Mouse (Mus musculus) skeletal muscle tissue, adult 2 months (tissue): ENCODE results near the gene Dynll1.
A peak's percentile ranks its signal among the peaks of the same experiment; 100 is the strongest.

ENCODE experiments used
- DNase-seq: peaks from one replicate; pipeline ENCODE4 v3.0.0-alpha.2; 2012; ENCODE audit warnings: low read depth, low spot score

The Dynll1 gene

DNA sequence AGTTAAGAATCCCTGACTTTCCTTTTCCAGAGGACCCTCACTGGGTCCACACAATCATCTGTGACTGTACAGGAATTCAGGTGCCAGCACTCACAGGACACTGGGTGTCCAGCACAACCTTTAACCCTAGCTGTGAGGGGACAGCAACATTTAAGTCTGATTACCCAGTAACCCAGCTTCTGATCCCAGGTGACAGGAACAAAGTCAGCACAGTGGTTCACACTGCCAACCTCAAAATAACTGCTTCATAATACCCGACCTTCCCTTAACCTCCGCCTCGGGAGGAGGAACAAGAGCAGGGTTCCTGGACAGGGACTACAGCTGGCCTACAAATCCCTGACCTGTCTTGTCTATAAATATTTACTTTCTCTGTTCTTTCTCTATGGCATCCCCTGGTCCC is 32.5 kb downstream of the Dynll1 start:
- peak; percentile 51 for DNase-seq

DNA sequence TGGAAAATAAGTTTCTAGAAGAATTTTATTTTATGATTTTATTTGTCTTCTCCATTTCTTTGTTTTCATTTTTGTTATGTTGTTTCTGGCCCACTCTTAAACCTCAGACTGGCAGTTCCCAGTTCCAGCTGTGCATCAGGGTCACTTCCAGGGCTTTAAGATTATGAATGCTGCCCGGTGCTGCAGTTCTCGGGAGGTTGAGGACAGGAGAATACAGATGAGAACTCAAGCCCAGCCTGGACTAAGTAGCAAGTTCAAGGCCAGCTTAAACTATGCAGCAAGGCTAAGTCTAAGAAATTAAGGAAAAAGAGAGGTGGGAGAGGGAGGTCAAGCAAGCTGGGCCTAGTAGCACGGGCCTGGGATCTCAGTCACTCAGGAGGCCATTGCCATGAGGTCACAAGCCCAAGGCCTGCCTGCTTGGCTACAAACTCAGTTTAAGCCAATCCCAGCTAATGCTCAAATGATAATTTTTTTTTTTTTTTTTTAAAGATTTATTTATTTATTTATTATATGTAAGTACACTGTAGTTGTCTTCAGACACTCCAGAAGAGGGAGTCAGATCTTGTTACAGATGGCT is 33.2 kb downstream of the Dynll1 start:
- DNase-seq, result no peak

DNA sequence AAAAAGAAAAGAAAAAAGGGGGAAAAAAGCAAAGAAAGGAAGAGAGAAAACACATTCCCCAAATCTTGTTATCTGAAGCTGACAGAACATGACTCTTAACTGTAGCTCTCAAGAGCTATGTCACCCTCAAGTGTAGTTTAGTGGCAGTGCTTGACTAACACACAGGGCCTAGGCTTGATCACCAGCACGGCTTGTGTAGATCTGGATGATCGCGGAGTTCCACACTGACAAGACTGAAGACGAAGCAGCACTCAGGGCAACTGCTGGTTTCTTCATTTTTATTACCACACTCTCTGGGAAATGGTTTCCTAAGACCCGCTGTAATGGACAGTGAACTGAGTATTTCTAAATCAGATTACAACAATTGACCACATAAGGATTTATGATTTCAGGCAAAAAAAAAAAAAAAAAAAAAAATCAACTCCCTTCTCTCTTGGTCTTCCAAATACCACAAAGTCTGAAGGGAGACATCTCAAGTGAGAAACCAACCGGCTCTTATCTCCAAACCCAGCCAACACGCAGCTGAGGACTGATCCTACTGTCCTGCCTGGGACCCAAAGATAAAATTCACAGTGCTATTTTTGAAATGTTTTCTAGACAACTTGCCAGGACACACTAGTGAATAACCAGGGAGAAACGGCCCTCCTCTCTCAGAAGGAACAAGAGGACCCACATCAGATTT is 33.9 kb downstream of the Dynll1 start:
- DNase-seq, result no peak

DNA sequence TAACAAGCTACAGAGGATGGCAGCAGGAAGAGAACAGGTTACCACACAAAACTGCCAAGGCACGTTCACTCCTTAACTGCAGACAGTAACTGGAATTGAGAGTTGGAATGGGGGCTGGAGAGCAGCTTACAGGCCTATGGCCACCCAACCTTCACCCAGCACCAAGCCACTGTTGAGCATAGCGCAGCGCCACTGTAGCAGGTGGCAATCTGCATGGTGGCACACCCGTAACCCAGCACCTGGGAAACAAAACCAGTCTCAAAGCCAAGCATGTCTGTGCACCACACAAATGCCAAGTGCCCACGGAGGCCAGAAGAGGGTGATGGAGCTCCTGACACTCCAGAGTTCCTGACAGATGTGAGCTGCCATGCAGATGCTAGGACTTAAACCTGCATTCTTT is 34.5 kb downstream of the Dynll1 start:
- no peak for DNase-seq

DNA sequence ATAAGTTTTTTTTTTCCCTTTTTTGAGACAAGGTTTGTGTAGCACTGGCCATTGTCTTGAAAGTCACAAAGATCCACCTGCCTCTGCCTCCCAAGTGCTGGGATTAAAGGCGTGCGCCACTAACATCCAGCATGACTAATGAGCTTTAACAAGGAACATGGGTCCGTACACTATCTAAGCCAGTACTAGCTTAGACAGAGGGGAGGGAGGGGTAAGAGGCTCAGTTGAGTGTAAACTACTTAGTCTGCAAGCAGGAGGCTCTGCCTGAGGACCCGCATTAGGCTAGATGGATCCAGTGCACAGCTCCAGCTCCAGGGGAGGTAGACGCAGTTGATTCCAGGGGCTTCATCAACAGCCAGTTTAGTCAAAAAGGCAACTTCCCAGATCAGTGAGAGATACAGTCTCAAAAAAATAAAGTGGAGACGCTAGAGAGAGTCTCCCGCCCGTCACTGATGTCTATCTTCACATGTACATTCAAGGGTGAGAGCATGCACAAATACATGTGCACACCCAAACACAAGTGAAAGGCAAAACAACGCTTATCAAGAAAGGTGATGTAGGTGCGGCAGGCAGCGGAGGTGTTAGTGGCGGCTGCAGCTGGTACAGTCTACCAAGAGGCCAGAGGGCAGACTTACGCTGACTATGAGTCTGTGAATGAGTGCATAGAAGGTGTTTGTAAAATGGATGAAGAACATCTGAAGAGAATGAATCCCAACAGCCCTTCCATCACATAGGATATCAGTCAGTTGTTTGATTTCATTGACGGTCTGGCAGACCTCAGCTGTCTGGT is 38.1 kb downstream of the Dynll1 start:
- DNase-seq, result no peak

DNA sequence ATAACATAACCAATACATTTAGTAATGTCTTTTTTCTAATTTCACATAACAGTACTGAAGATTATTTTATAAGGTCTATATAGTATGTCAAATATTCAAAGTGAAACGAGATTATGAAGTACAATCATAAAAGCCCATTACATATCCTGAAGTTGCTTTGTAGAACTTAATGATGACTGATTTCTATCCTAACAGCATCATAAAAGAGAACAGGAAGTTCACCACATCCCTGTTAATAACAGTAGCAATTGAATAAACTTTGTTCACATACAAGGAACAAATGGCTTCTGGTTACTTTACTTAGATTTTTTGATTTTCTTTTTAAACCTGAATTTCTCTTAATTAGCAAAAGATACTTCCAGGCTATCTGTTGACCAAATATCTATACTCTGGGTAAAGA is 38.9 kb downstream of the Dynll1 start:
- no peak for DNase-seq

DNA sequence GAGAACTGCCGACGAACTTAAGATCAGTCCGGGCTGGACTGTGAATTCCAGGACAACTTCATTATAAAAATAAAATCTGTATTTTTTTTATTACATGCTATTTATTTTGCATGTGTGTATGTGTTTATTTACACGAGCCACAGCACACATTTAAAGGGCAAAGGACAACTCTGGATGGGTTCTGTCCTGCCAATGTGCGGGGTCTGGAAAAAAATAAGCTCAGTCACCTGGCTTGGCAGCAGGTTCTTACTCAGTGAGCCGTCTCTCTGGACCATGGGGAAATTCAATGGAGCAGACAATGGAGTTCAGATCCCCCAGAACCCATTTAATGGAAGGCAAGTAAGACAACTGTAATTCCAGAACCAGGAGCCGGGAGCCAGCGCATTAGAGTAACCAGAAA is 39.7 kb downstream of the Dynll1 start:
- DNase-seq, result no peak

DNA sequence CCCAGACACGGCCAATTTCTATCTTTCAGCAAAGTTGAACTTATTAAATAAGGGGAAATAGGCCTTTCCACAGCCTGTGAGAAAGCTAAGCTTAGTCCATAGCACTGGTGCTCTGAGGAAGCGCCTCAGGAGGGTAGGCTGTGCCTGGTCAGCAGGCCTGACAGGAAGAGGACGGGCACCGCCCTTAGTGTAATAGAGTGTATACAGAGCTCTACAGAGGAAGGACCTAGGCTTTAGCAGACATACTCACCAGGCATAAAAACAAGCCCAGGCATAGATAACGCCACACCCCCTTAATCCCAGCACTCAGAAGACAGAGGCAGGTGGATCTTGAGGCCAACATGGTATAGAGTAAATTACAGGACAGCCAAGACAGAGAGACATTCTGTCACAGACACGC is 40.4 kb downstream of the Dynll1 start:
- DNase-seq, result no peak

DNA sequence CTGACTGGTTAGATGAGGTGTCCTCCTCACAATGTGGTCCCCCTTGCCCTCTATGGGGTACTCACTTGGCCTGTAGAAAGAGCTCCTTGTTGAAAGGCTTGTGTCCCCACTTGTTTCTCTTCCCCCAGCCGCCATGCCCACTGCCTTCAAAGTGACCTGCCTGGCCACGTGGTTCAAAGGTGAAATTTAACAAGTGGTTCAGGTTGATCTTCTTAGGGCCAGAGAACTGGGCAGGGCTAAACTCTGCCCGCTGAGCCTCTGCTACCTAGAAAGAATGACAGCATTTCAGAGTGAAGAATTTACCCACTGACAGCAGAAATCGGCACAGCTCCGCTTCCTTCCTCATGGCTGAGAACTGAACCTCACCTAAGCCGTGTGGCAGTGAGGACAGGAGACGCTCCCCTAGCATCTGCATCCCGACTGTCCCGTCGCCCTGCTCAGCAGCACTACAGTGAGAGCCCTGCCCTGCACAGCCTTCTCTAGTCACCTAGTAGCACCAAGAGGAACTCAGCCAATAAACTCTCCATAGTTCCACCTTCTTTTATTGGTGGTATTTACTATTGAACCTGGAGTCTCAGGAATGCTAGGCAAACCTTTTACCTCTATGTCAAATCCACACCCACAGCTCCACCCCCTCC is 43.8 kb downstream of the Dynll1 start:
- no peak for DNase-seq

DNA sequence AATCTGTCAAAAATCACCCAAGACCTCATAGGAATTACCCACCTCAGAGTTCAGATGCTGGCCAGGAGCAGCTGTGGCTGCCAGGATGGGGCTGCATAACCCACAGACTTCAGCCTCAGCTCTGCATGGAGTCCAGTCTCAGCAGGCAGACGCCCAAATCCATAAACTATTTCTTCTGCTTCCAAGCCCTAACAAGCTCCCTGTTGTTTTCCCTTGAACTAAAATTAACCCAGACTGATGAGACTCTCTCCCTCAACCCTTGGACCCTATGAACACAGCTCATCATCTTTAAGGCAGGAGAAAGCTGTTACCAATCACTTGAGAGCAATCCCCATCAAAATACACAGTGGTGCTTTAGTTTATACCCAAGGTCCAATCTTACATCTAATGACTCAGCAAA is 45.3 kb downstream of the Dynll1 start:
- no peak for DNase-seq
